Mouse (Mus musculus): ENCODE results near the gene Lingo2.
A peak's percentile ranks its signal among the peaks of the same experiment; 100 is the strongest.
"Not testable (repeated sequence)": the region's sequence is repeated elsewhere in the genome, so short reads cannot be mapped to it uniquely, and the experiment has no call there.

Lingo2 gene

DNA sequence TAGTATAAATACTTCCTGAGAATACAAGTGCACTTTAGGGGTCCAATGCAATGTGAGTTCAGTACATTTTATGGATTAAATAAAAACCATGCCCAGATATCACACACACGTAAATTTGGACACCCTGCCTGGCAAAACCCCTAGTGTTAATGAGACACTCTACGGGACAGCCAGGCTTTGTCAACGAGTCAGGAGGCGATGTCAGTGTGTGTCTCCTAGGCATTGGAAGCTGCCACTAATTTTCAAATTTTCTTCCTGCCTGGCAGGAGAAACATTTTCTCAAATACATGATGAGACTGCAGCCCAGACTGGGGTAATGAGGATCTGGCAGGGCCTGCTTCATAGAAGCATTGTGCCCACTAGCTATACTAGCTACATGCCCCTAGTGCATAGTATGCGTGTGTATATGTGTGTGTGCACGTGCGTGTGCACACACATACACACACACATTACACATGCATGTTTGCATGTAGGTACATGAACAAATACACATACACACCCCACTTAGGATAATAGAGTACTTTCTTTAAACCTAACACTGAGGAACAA, 1128.2 kb downstream of the Lingo2 start:
- DNase-seq: no peak

DNA sequence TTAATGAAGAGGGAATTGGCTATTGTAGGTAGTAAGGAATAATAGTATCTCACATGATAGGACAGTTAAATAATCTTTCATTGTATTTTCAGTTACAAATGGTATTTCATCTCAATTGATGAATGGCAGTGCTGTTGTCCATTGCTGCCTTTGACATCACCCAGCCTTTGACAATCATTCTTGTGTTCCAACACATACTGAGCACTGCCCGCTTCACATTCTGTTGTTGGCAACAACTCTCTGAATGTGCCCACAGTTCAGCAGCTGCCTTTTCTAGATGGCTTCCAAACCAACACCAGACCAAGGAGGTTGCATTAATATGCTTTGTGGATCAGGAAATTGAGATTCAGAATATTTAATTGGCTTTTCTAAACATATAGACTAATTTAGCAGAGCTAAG, 1130.8 kb downstream of the Lingo2 start:
- peak; percentile 82 for DNase-seq

DNA sequence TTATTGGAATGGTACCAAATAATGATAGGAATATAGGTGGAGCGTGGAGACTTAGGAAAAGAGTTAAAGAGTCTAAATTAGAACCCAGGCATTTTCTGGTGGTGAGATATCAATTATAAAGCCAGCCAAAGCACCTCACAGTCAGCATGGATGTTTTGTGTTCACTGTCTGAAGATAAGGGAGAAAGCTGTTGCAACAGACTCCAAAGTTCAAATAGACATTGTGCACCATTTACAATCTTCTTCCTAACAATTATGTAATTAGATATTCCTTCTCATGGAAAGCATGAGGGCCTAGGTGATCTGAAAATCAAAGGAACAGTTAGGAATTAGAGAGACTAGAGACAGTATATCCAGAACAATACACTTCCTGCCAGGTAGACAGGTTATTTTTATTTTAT, 1136.8 kb downstream of the Lingo2 start:
- DNase-seq: no peak

DNA sequence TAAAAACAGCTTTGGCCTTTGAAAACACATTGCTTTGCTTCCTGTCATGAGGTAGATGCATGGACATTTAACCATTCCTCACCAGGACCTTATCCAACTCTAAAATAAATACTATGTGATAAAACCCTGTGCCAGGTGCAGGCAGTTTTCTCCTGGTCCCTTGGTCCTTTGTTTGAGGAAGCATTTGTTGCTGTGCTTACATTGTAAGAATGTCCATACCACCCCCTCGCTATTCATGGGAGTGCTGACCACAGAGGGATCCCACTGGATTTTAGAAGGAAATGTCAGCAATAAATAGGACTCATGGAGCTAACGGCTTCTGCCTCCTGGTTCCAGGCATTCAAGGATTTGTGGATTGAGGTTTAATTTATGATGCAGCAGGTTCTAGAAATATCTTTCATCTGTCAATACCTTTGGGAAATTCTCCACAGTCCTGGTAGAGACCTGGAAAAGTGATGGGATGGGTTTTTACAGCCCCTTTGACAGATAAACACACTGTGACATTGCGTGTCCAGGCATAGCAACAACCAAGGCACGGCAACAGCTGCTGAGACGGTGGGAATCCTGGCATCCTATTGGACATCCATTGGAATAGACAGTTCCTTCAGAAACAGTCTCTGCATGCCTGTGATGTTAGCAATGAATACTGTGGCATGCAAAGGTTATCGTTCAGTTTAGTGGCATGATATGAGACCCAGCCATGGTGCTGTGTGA, 1143.9 kb downstream of the Lingo2 start:
- no peak for DNase-seq

DNA sequence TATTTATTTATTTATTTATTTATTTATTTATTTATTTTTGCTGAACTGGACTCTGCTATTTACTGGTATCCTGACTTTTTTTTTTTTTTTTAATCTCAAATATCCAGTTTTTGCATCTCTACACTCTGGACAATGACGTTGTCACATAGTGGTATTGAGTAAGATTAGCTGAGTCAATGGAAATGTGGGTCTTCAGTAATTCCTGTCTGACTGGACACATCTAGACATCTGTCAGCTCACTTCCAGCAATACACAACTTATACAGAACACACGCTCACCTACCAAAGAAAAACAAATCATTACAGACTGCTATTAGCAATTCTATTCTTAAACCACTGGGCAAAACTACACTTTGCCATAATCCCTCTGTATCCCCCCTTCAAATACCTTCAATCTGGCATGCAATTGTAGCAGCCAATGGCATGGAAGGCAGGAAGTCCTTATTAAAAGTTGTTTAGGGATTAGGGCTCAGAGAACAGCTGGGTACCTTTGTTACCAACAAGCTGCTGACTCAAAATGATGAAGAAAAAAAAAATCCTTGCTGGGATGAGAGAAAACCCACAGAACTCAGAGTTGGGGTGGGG, 1144.6 kb downstream of the Lingo2 start:
- no peak for DNase-seq

DNA sequence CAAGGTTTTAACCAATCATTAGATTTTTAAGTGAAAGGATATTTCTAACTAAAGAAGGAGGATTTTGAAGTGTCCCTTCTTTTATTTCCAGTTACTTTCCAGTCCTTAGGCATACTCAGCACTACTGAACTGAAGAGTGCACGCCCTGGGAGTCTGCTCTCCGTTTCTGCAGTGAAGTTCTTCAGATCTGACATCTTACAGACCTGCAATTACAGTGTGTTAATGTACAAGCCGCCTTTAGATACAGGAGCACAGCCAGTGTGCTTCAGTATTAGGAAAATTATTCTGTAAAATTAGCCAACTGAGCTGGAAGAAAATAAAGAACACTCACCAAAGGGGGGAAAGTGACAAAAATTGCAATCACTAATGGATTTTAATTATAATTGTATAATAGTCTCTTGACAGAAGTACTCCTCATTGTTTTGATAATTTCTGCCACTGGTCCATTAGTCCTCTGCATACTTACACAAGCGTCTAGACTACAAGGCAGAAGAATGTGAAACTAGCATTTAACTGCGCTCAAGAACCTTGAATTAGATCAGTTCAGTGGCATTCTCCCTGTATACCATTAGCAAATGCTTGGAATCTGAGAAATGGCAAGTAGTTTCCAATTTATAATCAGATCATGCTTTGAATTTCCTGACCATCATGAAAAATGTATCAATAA, 1167.2 kb downstream of the Lingo2 start:
- no peak for DNase-seq

DNA sequence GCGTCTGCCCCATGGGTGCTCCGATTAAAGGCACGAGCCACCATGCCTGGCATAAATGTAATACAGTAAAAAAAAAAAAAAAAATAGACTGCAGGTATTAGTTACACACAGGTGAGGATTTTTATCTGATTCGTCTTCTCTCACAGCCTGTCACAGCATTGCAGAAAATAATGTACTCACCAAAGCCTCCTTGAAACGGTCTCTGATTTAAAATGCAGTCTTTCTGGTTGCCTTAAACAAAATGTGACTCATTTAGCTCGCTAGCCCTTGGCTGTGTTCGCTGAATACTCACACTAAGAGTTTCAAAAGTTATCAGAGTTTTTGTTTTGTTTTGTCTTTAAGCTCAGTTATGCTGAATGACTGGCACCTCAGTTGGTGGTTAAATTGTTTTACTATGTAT, 1180.7 kb downstream of the Lingo2 start:
- DNase-seq: no peak

DNA sequence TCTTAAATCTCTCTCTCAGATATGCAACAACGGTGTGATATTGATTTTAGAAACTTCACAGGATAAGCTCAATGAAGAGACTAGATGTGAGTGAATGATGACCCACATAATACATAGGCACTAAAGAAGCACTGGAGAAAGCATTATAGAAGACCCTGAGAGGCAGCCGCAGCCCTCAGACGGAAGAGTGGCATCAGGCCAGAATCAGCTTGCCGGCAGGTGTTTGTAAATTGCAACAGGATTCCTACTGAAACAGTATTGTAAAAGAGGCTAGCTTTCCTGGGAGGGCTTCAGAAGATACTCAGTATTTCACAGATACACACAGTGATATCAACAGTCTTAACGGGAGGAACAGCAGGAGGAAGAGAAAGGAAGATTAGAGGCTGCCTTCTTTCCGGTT, 1184.6 kb downstream of the Lingo2 start:
- no peak for DNase-seq

DNA sequence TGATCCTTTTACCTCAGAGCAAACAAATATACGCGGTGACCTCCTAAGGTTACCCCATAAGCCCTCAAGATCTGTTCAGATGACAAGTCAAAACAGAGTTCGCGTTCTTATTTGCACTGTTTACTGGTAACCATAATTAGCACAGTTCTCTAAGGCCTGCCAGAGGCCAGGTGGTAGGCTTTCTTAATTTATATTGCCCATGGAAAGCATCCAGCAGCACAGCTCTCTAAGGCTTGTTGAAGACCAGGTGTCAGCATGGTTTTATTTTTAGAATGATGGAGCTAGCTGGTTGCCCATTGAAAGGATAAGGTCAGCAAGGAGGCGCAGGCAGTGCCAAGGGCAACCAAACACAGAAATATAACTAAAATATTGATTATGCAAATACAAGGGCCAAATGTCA, 1190.4 kb downstream of the Lingo2 start:
- DNase-seq: no peak

DNA sequence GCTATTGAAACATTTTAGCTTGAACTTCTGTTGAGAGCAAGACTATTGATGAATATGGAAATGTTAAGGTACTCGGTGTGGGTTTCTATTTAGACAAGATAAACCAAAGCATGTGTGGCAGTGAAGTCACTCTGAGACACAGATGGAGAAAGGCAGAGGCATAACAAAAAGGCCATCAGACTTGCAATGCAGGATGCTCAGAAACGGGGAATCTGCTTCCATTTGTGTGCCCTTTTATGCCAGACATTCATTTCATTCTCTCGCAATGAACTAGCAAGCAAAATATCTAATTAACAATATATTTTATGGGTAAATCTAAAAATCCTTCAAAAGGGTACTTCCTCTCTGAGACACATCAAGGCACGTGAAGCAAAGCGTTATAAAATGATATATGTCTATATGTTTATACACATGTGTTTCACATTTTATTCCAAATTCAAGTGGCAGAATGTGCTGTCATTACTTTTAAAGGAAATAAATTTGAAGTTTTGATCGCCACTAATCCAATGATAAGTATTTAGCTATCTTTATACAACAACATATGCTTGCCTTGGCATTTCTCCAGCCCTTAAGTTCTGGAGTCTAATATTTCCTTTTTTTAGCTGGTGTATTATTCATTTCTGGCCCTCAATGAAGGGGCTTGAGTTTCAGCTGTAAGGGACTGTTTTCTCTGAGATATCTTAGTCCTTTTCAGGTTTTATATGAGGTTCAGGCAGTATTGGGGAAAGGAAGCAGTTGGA, 1199.3 kb downstream of the Lingo2 start:
- peak; percentile 11 for DNase-seq

DNA sequence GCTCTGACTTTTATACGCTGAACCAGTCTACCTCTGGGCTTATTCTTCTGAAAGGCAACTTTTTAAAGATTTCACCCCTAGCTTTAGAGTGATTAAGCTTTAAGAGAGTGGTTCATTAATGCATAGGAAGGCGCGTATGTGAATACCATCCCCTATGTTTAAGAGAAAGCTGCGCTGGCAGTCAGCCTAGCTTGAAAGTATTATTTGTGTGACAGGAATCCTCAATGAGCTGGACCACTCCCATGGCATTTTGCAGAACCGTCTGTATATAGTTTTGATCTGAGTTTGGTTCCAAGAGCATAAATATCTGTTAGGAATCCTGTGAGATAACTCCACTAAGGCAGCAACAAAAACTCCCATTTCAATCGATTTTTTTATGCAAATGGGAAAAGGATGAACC, 1204.9 kb downstream of the Lingo2 start:
- DNase-seq: no peak

DNA sequence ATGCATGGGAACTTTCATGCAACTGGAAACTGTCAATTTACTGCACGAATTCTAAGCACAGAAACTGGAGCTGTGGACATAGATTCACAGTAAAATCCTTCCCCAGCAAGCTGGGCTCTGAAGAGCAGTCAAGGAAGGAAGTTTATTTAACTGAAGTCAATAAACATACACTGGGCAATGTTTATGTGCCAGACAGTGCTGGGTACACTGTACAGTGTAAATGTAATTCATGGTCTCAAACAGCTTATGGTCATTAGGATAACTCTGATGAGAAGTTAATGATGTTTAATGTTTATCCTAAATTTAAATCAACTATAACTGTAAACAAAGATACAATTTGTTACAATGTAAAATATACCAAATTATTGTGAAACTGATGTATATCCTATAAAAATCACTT, 1226.8 kb downstream of the Lingo2 start:
- DNase-seq: no peak

DNA sequence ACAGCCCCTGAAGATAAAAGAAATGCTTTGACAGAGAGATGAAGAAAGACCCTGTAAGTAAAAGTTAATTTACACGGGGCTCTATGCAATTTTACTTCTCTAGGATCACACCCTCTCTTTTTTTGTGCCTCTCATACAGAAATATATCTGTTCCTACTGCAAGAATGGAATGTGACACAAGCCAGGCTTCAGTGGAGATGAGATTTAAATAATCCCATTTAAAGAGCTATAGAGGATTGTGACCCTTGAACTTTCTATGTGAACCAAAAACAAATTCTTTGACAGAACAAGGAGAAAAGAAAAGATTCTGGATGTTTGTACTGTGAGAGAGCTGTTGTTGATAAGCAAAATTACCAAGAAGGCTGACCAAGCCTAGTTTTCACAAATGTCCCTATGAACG, 1247.4 kb downstream of the Lingo2 start:
- no peak for DNase-seq

DNA sequence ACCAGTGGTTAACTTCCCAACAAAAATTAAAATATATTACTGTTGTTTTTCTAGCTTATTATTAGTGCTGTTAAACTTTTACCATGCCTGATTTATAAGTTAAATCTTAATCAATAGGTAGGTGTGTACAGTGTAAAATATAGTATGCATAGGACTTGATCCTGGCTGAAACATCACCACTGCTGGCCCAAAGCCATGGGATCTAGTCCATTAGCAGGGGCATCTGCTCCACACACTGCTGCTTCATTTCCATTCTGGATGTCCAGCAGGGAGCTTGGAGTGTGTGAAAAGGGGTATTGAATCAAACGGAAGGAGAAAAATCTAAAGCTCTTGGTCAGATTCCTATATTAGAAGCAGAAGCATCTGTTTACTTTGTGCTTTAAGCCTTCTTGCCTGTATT, 1248.9 kb downstream of the Lingo2 start:
- DNase-seq: no peak

DNA sequence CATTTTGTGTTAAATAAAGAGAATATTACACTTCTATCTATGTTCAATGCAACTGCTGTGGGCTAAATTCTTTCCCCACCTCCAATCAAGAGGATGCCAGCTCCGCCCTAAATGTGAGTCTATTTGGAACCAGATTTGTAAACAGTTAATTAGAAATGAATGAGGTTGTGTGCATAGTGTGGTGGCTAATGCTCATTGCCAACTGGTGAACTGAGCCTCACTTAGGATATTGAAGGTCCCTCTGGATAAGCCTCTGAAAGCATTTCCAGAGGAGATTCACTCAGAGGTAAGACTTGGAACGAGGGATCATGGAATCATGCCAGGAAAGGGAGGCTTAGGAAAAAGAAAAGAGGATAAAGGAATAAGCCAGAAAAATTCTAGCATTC, 1256.4 kb downstream of the Lingo2 start:
- DNase-seq: no peak

DNA sequence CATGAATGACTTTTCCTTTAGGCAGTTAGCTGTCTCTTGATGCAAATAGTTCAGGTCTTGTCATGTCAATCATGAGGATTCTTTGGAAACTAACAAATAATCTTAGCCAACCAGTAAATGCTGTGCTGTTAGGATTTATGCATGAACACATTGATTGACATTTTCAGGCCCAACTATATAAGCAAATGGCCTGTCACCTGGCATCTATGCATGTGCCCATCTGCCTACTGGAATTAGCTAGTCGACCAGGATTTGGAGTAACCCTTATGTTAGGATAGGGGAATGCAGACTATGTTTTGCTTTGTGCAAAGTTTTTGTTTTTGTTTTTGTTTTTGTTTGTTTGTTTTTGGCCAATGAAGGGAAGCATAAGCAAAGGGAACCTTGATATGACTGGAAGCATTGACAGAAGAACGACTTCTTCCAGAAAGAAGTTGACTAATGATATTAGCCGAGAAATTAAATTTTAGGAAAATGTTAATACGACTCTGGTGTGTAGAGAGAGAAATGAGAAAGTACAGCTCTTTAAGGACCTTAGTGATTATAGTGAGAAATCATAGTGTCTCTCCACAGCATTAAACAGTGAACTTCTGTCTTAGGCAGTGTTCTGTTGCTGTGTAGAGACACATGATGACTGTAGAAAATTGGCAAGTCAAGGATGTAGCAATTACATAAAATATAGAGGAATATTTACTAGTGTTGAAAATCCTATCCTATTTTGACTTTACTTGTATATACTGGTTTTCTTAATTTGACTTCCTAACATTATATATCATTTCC, 1257.0 kb downstream of the Lingo2 start:
- DNase-seq: no peak

DNA sequence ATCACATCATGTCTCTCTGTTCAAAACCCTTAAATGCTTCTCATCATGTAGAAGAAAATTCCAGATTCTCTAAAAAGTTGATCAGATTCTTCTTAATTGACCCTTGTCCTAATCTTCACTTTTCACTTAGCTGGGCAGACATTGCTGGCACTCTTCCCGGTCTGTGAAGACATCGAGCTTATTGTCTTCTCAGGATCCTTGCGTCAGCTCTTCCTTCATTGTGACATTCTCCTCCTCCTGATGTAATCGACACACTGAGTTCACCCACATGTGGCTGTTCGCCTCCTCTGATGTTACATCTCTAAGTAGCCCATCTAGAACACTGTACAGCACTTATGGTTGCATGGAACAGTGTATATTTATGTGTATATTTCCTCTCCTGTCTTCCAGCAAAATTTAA, 1261.0 kb downstream of the Lingo2 start:
- DNase-seq: no peak

DNA sequence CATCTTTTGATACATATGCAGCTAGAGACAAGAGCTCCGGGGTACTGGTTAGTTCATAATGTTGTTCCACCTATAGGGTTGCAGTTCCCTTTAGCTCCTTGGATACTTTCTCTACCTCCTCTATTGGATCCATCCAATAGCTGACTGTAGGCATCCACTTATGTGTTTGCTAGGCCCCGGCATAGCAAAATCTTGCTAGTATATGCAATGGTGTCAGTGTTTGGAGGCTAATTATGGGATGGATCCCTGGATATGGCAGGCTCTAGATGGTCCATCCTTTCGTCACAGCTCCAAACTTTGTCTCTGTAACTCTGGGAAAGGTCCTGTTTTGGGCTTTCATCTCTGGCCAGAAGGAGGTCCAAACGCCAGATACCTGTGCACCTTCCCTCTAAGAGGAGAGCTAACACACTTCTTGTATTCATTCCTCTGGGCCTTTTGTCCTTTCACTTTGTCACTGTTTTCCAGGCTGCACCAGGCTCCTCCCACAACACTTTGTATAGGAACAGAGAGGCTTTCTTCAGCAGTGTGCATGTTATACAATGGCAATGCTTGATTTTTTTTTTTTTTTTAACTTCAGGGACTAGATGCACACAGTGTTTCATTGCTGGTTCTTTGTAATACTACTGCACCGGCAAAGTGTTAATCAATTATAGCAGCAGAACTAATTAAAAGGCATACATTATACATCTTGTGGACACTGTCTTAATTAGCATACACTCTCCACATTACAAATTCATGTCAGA, 1262.9 kb downstream of the Lingo2 start:
- not testable (repeated sequence) for DNase-seq
